Mouse (Mus musculus) myocyte (in vitro differentiated cells): Measurements from ENCODE around the gene Gpr176.

Source experiments
- CEBPB ChIP-seq: IDR thresholded peaks from 2 replicates; pipeline ENCODE4 v1.6.1; 2011; ENCODE audit warnings: mild to moderate bottlenecking, moderate library complexity; ENCODE audit not compliant: poor library complexity, insufficient read depth, severe bottlenecking
- E2F4 ChIP-seq: IDR thresholded peaks from one replicate; pipeline ENCODE4 v1.6.1; 2011; ENCODE audit warnings: mild to moderate bottlenecking, control low read depth, moderate library complexity; ENCODE audit not compliant: insufficient read depth
- MAX ChIP-seq: IDR thresholded peaks from one replicate; pipeline ENCODE4 v1.6.1; 2011; ENCODE audit warnings: low read depth, mild to moderate bottlenecking, control low read depth
- MYOG ChIP-seq, 3 experiments: IDR thresholded peaks; one replicate each; pipeline ENCODE4 v1.6.1; 2011; ENCODE audit warnings: control low read depth in 2 of 3, low read depth in 2 of 3, mild to moderate bottlenecking in 2 of 3; ENCODE audit not compliant: insufficient read length in 2 of 3, control insufficient read depth in 1 of 3, insufficient read depth in 1 of 3
- POLR2A ChIP-seq: IDR thresholded peaks from one replicate; pipeline ENCODE4 v1.6.1; 2011; ENCODE audit warnings: low read depth, mild to moderate bottlenecking, control low read depth, moderate library complexity; ENCODE audit not compliant: insufficient read length
- POLR2AphosphoS2 ChIP-seq: IDR thresholded peaks from one replicate; pipeline ENCODE4 v1.6.1; 2011; ENCODE audit warnings: low read depth, control low read depth; ENCODE audit not compliant: insufficient read length
- SRF ChIP-seq: IDR thresholded peaks from one replicate; pipeline ENCODE4 v1.6.1; 2011; ENCODE audit warnings: low read depth; ENCODE audit not compliant: control insufficient read depth, insufficient read length
- TCF12 ChIP-seq: IDR thresholded peaks from one replicate; pipeline ENCODE4 v1.6.1; 2011; ENCODE audit warnings: mild to moderate bottlenecking, control low read depth; ENCODE audit not compliant: poor library complexity, insufficient read depth, severe bottlenecking
- TCF3 ChIP-seq: IDR thresholded peaks from one replicate; pipeline ENCODE4 v1.6.1; 2011; ENCODE audit warnings: low read depth, control low read depth; ENCODE audit not compliant: insufficient read length
- USF1 ChIP-seq: IDR thresholded peaks from one replicate; pipeline ENCODE4 v1.6.1; 2011; ENCODE audit warnings: low read depth, mild to moderate bottlenecking, control low read depth, moderate library complexity

GRCm38 (mm10) chr2:118390072-118390471 lies 16.9 kb upstream of the Gpr176 start:
- TF ChIP-seq SRF = no peak
- TF ChIP-seq TCF12 = no peak
- TF ChIP-seq CEBPB = no peak
- no peak for TF ChIP-seq POLR2A
- TF ChIP-seq MAX = no peak
- TF ChIP-seq USF1 = no peak
- no peak for TF ChIP-seq TCF3
- no peak for TF ChIP-seq MYOG (IDR thresholded peaks at IDR 0.05; ENCODE audit: control insufficient read depth in 1 of 3, insufficient read depth in 1 of 3, insufficient read length in 2 of 3, low read depth in 2 of 3)
- no peak for TF ChIP-seq POLR2AphosphoS2
- no peak for TF ChIP-seq E2F4
